Mouse (Mus musculus): Measurements from ENCODE around the gene Efemp2. TPM values are rescaled to one million over a fixed set of nuclear protein-coding genes. Genes with fewer than 3 reads are reported as not detected.
"Not testable (repeated sequence)": the region's sequence is repeated elsewhere in the genome, so short reads cannot be mapped to it uniquely, and the experiment has no call there.

Efemp2 gene
- polyA plus RNA-seq, 1 experiment from 2014 or later = 38.9 TPM

GRCm38 (mm10) chr19:5490898-5491708, 17.3 kb downstream of the Efemp2 start:
- Histone ChIP-seq H3K4me3 (peak overlapping the region; percentile 90), H3K4me1 (replicated peaks) (peaks cover 52% of the 10 kb centered on the region), H3K36me3 (peaks cover 35% of the 10 kb centered on the region), H3K4me2 (peak overlapping the region; percentile 77), H3K27me3 (no peaks in the 10 kb centered on the region), H3K9ac (peak overlapping the region; percentile 95), H3K27ac (replicated peaks) (peak overlapping the region; percentile 97), H3K9me3 (no peaks in the 10 kb centered on the region)
- under 1% methylated on average over 58 of the region's 59 CpGs for WGBS
- peak; percentile 35 for ATAC-seq (ENCODE audit: low FRiP score, low read depth)

DNA sequence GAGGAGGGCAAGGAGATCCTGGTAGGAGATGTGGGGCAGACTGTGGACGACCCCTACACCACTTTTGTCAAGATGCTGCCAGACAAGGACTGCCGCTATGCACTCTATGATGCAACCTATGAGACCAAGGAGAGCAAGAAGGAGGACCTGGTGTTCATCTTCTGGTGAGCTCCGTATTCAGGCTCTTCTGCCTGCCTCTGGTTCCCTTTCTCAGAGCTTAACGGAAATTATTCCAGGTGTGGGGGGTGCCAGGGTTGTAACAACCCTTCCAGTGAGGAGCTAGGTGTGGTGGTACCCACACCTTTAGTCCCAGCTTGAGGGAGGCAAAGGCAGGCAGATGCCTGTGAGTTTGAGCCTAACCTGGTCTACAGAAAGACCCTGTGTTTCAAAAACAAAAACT, 18.9 kb downstream of the Efemp2 start:
- ATAC-seq (ENCODE audit: low FRiP score, low read depth) = no peak
- peaks cover 36% of the 10 kb centered on the region for H3K4me1 ChIP-seq (replicated peaks)
- H3K4me2 ChIP-seq = peak overlapping the region; percentile 77; the same call in 1 of the 2 replicates
- H3K27ac ChIP-seq (replicated peaks) = no peak overlapping the region
- peaks cover 50% of the 10 kb centered on the region for H3K36me3 ChIP-seq
- no peak overlapping the region for H3K9ac ChIP-seq
- no peaks in the 10 kb centered on the region for H3K27me3 ChIP-seq
- H3K4me3 ChIP-seq = peak overlapping the region; percentile 90; the same call in 1 of the 2 replicates
- no peaks in the 10 kb centered on the region for H3K9me3 ChIP-seq
- WGBS = 87% methylated on average over 4 of the region's 4 CpGs

DNA sequence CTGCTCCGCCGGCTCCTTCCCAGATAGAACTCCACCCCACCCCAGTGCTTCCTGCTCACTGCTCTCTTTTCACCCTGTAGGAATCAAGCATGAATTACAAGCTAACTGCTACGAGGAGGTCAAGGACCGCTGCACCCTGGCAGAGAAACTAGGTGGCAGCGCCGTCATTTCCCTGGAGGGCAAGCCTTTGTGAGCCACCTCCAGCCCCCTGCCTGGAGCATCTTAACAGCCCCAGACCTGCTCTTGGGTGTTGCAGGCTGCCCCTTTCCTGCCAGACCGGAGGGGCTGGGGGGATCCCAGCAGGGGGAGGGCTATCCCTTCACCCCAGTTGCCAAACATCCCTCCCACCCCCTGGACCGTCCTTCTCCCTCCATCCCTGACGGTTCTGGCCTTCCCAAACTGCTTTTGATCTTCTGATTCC, 19.6 kb downstream of the Efemp2 start:
- not testable (repeated sequence) for H3K4me2 ChIP-seq; ATAC-seq (ENCODE audit: low FRiP score, low read depth); H3K9me3 ChIP-seq; H3K27me3 ChIP-seq; H3K27ac ChIP-seq (replicated peaks); H3K9ac ChIP-seq
- peaks cover 51% of the 10 kb centered on the region for H3K36me3 ChIP-seq
- 61% methylated on average over 9 of the region's 9 CpGs for WGBS
- H3K4me3 ChIP-seq = 0 out of 2 replicates have a peak overlapping the region, but pooled peaks have one; percentile 1
- H3K4me1 ChIP-seq (replicated peaks) = peaks cover 36% of the 10 kb centered on the region

DNA sequence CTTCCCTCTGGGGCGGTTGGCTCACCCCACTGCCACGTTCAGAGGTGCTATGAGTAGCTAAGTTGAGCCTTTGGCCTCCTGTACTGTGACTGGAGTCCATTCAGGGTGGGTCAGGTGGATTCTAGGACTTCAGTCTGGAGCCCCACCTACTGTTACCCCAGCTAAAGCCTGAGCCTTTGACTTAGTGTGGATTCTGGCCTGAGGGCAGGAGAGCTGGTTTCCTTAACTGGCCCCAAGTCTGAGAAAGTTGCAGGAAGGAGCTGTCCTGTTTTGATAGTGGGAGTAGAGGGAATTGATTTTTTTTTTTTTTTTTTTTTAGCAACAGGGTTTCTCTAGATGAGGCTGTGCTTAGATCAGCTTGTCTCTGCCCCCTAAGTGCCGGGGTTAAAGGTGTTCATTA, 20.6 kb downstream of the Efemp2 start:
- H3K9me3 ChIP-seq = no peaks in the 10 kb centered on the region
- no peak overlapping the region for H3K27ac ChIP-seq (replicated peaks)
- H3K36me3 ChIP-seq = peaks cover 51% of the 10 kb centered on the region
- ATAC-seq (ENCODE audit: low FRiP score, low read depth) = no peak
- no peak overlapping the region for H3K4me2 ChIP-seq
- H3K9ac ChIP-seq = no peak overlapping the region
- peaks cover 26% of the 10 kb centered on the region for H3K4me1 ChIP-seq (replicated peaks)
- WGBS = 90% methylated on average over 3 of the region's 3 CpGs
- H3K27me3 ChIP-seq = no peaks in the 10 kb centered on the region
- H3K4me3 ChIP-seq = no peak overlapping the region

DNA sequence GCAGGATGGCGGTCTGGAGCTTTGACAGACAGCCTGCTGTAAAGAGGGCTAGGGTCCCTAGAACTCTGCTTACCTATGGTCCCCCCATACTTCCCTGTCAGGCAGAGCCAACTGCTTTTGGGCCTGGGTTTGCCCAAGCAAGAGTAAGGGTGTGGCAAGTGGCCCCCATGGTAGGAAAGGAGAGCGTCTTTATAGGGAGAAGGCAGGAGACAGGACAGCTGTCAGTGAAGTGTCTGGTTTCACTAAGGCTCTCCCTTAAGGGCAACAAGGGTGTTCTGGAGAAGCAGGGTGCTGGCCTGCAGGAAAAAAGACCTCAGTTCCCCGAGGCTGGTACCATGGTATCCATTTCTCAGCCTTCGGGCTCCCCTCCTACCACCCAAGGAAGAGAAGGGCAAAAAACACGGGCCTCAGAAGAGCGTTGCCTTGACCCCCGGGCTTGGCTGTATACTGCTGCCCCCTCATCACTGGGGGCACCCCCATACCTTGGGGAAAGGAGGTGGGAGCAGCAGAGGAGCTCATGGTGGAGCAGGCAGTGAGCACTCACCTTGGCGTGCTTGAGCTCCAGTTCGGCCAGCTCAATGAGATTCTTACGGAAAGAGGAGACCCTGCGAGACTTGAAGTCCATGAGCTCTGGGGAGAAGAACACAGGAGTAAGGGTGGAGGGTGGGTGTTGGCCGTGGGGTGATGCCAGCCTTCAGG, 21.7 kb downstream of the Efemp2 start:
- Histone ChIP-seq H3K27ac (replicated peaks) (no peak overlapping the region), H3K9ac (no peak overlapping the region), H3K36me3 (peaks cover 51% of the 10 kb centered on the region), H3K27me3 (no peaks in the 10 kb centered on the region), H3K4me3 (no peak overlapping the region), H3K4me2 (no peak overlapping the region), H3K4me1 (replicated peaks) (peaks cover 17% of the 10 kb centered on the region), H3K9me3 (no peaks in the 10 kb centered on the region)
- ATAC-seq (ENCODE audit: low FRiP score, low read depth) = no peak
- 88% methylated on average over 12 of the region's 12 CpGs for WGBS

DNA sequence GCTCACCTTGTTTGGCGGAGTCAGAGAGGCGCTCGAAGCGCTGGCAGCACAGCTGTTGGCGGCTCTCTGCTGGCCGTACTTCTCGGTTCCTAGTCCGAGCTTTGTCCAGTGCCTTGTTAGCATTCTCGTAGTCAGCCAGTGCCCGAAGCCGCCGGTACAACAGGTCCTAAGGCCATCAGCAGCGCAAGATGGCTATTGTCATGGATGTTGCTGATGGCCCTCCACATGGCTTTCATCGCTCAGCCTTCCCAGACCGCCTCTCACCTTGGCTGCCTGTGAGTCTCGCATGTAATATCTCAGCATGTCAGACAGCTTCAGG, 22.3 kb downstream of the Efemp2 start:
- Histone ChIP-seq H3K9me3 (no peaks in the 10 kb centered on the region), H3K27me3 (no peaks in the 10 kb centered on the region), H3K4me2 (no peak overlapping the region), H3K36me3 (peaks cover 51% of the 10 kb centered on the region), H3K9ac (no peak overlapping the region), H3K27ac (replicated peaks) (no peak overlapping the region), H3K4me3 (no peak overlapping the region), H3K4me1 (replicated peaks) (peaks cover 17% of the 10 kb centered on the region)
- 87% methylated on average over 16 of the region's 16 CpGs for WGBS
- no peak for ATAC-seq (ENCODE audit: low FRiP score, low read depth)

- 96% methylated on average over 2 of the region's 2 CpGs for WGBS
- Histone ChIP-seq H3K27me3 (no peaks in the 10 kb centered on the region), H3K27ac (replicated peaks) (no peak overlapping the region), H3K4me2 (no peak overlapping the region), H3K36me3 (peaks cover 29% of the 10 kb centered on the region), H3K4me1 (replicated peaks) (no peaks in the 10 kb centered on the region), H3K4me3 (no peak overlapping the region), H3K9me3 (no peaks in the 10 kb centered on the region), H3K9ac (no peak overlapping the region)
- no peak for ATAC-seq (ENCODE audit: low FRiP score, low read depth)
Observed at GRCm38 (mm10) chr19:5500330-5500875, 26.6 kb downstream of the Efemp2 start.

DNA sequence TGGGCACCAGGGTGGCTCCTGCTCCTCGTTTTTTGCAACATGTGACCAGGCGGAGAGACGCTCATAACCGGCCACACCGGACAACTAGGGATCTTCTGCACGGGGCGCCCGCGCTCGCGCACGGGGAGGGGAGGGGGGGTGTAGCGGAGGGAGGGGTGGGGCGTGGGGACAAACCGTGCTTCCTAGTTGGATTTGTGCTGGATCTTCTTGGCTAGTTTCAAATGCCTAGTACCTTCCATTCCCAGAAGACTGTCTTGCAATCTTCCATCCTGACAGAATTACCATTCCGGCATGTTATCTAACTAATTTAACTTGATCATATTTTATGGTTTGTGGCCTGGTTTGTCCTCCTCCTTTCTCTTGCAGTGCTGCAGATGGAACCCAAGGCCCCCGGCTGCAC, 29.9 kb downstream of the Efemp2 start, which contains the start of gene 1700020D05Rik:
Gene 1700020D05Rik, minus strand, starts transcription at position 101 of the 400 bp plus-strand sequence.
- ATAC-seq (ENCODE audit: low FRiP score, low read depth) = no peak
- H3K27ac ChIP-seq (replicated peaks) = no peak within 1 kb of the TSS
- H3K9ac ChIP-seq = no peak within 1 kb of the TSS
- H3K9me3 ChIP-seq = no peaks in the 10 kb centered on the region
- no peak within 1 kb of the TSS for H3K4me3 ChIP-seq
- WGBS = 54% methylated on average over 17 of the region's 17 CpGs
- H3K4me2 ChIP-seq = no peak within 1 kb of the TSS
- no peaks in the 10 kb centered on the region for H3K27me3 ChIP-seq
- peaks cover 5% of the 10 kb centered on the region; the same call in 1 of the 2 replicates for H3K36me3 ChIP-seq
- H3K4me1 ChIP-seq (replicated peaks) = no peaks in the 10 kb centered on the region; the same call in 1 of the 2 replicates

- Histone ChIP-seq H3K27me3 (no peaks in the 10 kb centered on the region), H3K9me3 (no peaks in the 10 kb centered on the region), H3K27ac (replicated peaks) (peak within 1 kb of the TSS; percentile 77), H3K4me2 (peak within 1 kb of the TSS; percentile 87), H3K4me1 (replicated peaks) (peaks cover 30% of the 10 kb centered on the region), H3K9ac (peak within 1 kb of the TSS; percentile 68), H3K4me3 (peak within 1 kb of the TSS; percentile 46), H3K36me3 (no peaks in the 10 kb centered on the region)
- 2% methylated on average over 46 of the region's 47 CpGs for WGBS
- peak; percentile 100 for ATAC-seq (ENCODE audit: low FRiP score, low read depth)
Observed at GRCm38 (mm10) chr19:5510031-5511026, 36.6 kb downstream of the Efemp2 start, which contains the start of gene Snx32. Snx32 (minus strand) TSS chr19:5510538.

DNA sequence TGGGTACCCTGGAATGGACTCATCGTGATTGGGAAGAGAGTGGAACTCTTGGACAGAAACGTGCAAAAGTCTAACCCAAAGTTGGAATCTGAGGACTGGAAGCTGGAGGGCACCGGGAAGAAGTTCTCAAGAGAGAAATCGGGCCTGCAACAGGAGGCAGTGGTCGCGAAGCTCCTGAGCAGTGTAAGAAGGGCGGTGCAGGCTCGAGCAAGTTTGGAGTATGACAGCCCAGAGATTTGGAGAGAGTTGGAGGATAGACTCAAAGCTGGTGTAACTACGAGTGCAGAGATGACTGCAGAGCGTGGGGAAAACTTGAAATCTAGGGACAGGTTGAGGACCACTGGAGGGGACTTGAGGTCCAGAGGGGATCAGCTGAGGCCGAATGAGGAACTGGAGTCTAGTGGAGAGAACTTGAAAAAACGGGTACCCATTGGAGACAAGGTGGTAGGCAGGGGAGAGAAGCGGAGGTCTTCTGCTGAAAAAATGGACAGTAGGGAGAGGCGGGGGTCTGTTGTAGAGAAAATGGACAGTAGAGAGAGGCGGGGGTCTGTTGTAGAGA, 37.4 kb downstream of the Efemp2 start:
- peak overlapping the region; percentile 45 for H3K9ac ChIP-seq
- H3K4me1 ChIP-seq (replicated peaks) = peaks cover 30% of the 10 kb centered on the region
- no peaks in the 10 kb centered on the region for H3K27me3 ChIP-seq
- peak overlapping the region; percentile 46 for H3K4me3 ChIP-seq
- peak overlapping the region; percentile 87 for H3K4me2 ChIP-seq
- no peaks in the 10 kb centered on the region for H3K9me3 ChIP-seq
- no peaks in the 10 kb centered on the region for H3K36me3 ChIP-seq
- WGBS = 53% methylated on average over 15 of the region's 15 CpGs
- H3K27ac ChIP-seq (replicated peaks) = peak overlapping the region; percentile 77
- ATAC-seq (ENCODE audit: low FRiP score, low read depth) = no peak

Data from hindbrain, embryonic 15.5 days (tissue).